Mouse (Mus musculus): ENCODE data around the gene Gm8165. TPM values are rescaled to one million over a fixed set of nuclear protein-coding genes. Genes with fewer than 3 reads are reported as not detected.
"Not testable (repeated sequence)": the region's sequence is repeated elsewhere in the genome, so short reads cannot be mapped to it uniquely, and the experiment has no call there.

The Gm8165 gene
- not detected for total RNA-seq (2022)

- not testable (repeated sequence) for DNase-seq
Observed at GRCm38 (mm10) chr14:43677099-43677498, at the start of gene Gm8165. Gm8165 (minus strand) TSS chr14:43677199.

DNA sequence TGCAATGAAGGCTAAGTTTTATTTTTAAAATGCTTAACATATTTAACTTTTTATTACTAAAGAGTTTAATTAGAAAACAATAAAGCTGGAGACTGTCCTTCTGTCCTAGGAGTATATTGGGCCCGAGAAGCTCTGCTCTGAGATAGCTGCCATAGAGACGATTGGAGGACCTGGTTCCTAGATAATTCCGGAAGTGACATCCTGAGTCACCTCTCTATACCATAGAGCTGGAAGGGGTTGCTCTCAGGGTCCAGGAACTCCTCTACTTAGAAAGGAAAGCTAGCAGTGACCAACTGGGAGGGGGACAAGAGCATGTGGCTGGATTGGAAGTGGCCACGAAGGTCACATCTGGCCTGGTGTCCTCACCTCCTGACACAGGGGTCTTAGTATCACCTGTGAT is 20.6 kb upstream of the Gm8165 start, which contains the start of gene Gm7324:
Gene Gm7324 (plus strand): TSS at position 208 of the 400 bp plus-strand sequence.
- not testable (repeated sequence) for DNase-seq

Other genes starting within 250 kb of the Gm8165 start
- gene Gm5799, start 133.6 kb downstream of the Gm8165 start, total RNA-seq (2022), result not detected
- gene Gm17654, start 98.1 kb downstream of the Gm8165 start, total RNA-seq (2022), result not detected
- gene Gm10375, start 69.2 kb downstream of the Gm8165 start, total RNA-seq (2022), result not detected
- 1 to 10 TPM in 2 of 4 experiments, under 1 TPM in 2; 0.31 to 3.0 (median 1.1) TPM for gene Gm7324, start 20.6 kb upstream of the Gm8165 start, total RNA-seq (2022)
- gene Gm16506, start 50.3 kb upstream of the Gm8165 start, total RNA-seq (2022), result not detected
- gene Gm6526, start 70.7 kb upstream of the Gm8165 start, total RNA-seq (2022), result not detected
- gene Gm8180, start 107.5 kb upstream of the Gm8165 start, total RNA-seq (2022), result not detected
- not detected for gene Ear1, start 198.3 kb upstream of the Gm8165 start, total RNA-seq (2022)
- not detected for gene Ear10, start 246.4 kb upstream of the Gm8165 start, total RNA-seq (2022)
- gene Gm8113, start 248.2 kb upstream of the Gm8165 start, total RNA-seq (2022), result 1 to 10 TPM in 3 of 4 experiments, under 1 TPM in 1; 0.92 to 4.9 (median 2.6) TPM

Data from adrenal gland, adult 8-10 months (tissue).